ENCODE assay signal across 16 mouse cellular contexts in the genomic region with DNA sequence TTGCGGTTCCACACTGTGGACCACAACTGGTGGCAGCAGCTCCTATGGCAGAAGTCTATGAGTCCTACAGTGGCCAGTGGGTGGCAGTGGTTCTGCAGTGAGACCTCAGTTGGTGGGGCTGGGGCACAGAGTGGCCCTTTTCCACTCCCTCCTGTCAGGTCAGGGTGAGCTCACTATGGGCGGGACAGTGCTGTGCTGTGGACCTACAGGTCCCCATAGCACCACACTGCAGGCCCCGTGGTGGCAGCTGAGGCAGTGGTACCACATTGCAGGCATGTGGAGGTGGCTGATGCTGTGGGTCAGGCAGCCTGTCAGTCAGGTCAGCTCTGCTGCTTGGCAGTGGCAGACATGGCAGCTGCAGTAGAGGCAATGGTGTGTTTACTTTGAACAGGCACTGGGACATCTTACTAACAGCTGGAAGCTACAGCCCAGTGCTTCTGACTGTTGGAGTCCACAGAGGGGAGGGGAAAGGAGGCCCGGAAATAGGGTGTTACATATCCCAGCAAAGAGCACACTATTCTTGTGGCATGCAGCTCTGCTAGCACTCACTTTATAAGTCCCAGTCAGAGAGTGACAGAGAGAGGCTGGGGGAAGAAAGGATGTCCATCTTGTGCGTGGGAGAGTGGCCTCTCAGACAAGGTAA. TPM values are rescaled to one million over a fixed set of nuclear protein-coding genes. Genes with fewer than 3 reads are reported as not detected.
DNase-seq lines count a peak whose midpoint lies in the region; ATAC-seq and TF ChIP-seq lines count a peak whose summit lies in the region.
"Had no signal": no experiment of that assay in that cellular context is flagged by ENCODE, and none has a peak within 500 bp of the region (broad histone marks: within the 10 kb centered on the region; RNA-seq: fewer than 3 reads in every experiment).

No protein-coding gene starts in this region.

- ATAC-seq in forebrain, postnatal 0 days: no peak
- ATAC-seq in megakaryocyte, adult 5-6 weeks (ENCODE audit: poor library complexity, severe bottlenecking): no peak
- ATAC-seq: forebrain, embryonic 16.5 days had no signal

- WGBS in forebrain, postnatal 0 days: 75% methylated on average over 5 of the region's 5 CpGs
- 73% methylated on average over 5 of the region's 5 CpGs for WGBS in forebrain, embryonic 10.5 days

- no peak overlapping the region for H3K9ac ChIP-seq in forebrain, postnatal 0 days
- H3K9ac ChIP-seq: embryonic facial prominence, embryonic 13.5 days; neural tube, embryonic 12.5 days had no signal

- H3K4me1 ChIP-seq in forebrain, postnatal 0 days (ENCODE audit: insufficient read depth): no peaks in the 10 kb centered on the region
- no peaks in the 10 kb centered on the region for H3K4me1 ChIP-seq in forebrain, embryonic 10.5 days
- H3K4me1 ChIP-seq in megakaryocyte, embryonic 14.5 days: no peaks in the 10 kb centered on the region; the same call in 1 of the 2 replicates
- H3K4me1 ChIP-seq: embryonic facial prominence, embryonic 13.5 days; neural tube, embryonic 12.5 days had no signal

- H3K27me3 ChIP-seq in forebrain, postnatal 0 days (ENCODE audit: insufficient read depth, low read length): no peaks in the 10 kb centered on the region
- no peaks in the 10 kb centered on the region for H3K27me3 ChIP-seq in forebrain, embryonic 10.5 days (ENCODE audit: poor library complexity, severe bottlenecking)
- H3K27me3 ChIP-seq in megakaryocyte, embryonic 14.5 days (replicated peaks): peaks cover 5% of the 10 kb centered on the region
- H3K27me3 ChIP-seq: embryonic facial prominence, embryonic 13.5 days; neural tube, embryonic 12.5 days had no signal

- no peak overlapping the region for H3K4me3 ChIP-seq in forebrain, postnatal 0 days (ENCODE audit: low read depth, low read length)
- no peak overlapping the region for H3K4me3 ChIP-seq in forebrain, embryonic 10.5 days
- H3K4me3 ChIP-seq in megakaryocyte, embryonic 14.5 days (replicated peaks): peak overlapping the region; percentile 69
- H3K4me3 ChIP-seq: embryonic facial prominence, embryonic 13.5 days; neural tube, embryonic 12.5 days had no signal

- no peak overlapping the region for H3K27ac ChIP-seq in forebrain, postnatal 0 days (ENCODE audit: low read depth, low read length)
- no peak overlapping the region for H3K27ac ChIP-seq in forebrain, embryonic 10.5 days
- H3K27ac ChIP-seq: embryonic facial prominence, embryonic 13.5 days; neural tube, embryonic 12.5 days had no signal

- DNase-seq in forebrain, postnatal 0 days: no peak
- DNase-seq in forebrain, embryonic 10.5 days (ENCODE audit: extremely low spot score, low spot score): no peak
- DNase-seq in kidney, postnatal 14 days: peak; percentile 24
- DNase-seq in spleen, postnatal 14 days (ENCODE audit: low spot score in 2 of 2): no peak
- DNase-seq in thymus, postnatal 25 days: no peak
- no peak for DNase-seq in retina, postnatal 1 day
- DNase-seq: cerebellum, adult 8-10 months; gastrocnemius, postnatal 36 days; heart, postnatal 10 days; right cerebral cortex, postnatal 14 days had no signal

- H3K36me3 ChIP-seq in forebrain, postnatal 0 days (ENCODE audit: insufficient read depth): no peaks in the 10 kb centered on the region
- H3K36me3 ChIP-seq in forebrain, embryonic 10.5 days (replicated peaks): no peaks in the 10 kb centered on the region
- H3K36me3 ChIP-seq in megakaryocyte, embryonic 14.5 days (replicated peaks; ENCODE audit: low read length): no peaks in the 10 kb centered on the region
- H3K36me3 ChIP-seq: embryonic facial prominence, embryonic 13.5 days; neural tube, embryonic 12.5 days had no signal

- H3K9me3 ChIP-seq in forebrain, postnatal 0 days (ENCODE audit: low read length): no peaks in the 10 kb centered on the region
- peaks cover 16% of the 10 kb centered on the region; the same call in 1 of the 2 replicates for H3K9me3 ChIP-seq in forebrain, embryonic 10.5 days
- peaks cover 13% of the 10 kb centered on the region for H3K9me3 ChIP-seq in megakaryocyte, embryonic 14.5 days
- H3K9me3 ChIP-seq: neural tube, embryonic 12.5 days had no signal

- H3K4me2 ChIP-seq in forebrain, postnatal 0 days (ENCODE audit: low read depth): no peak overlapping the region
- H3K4me2 ChIP-seq: embryonic facial prominence, embryonic 13.5 days; neural tube, embryonic 12.5 days had no signal

- 0 out of 2 replicates have a peak, but pooled peaks have one; percentile 3 for TF ChIP-seq CTCF in forebrain, postnatal 0 days (IDR thresholded peaks at IDR 0.05; ENCODE audit: low read depth)

RNA-seq across cellular contexts. Expression of gene Cyp2d9, which starts 4.9 kb away (rescaled TPM):
- not detected in 2 replicates for total RNA-seq in forebrain, postnatal 0 days (2014; rRNA removed)
- 0.15 TPM in 1 of 2 replicates, not detected in the other for polyA plus RNA-seq in forebrain, postnatal 0 days (2015; fragmentation: Nextera tagmentation; extraction: Ambion mirVana)
- not detected in 2 replicates for polyA plus RNA-seq in forebrain, embryonic 10.5 days (2016; fragmentation: Nextera tagmentation; extraction: Ambion mirVana)
- polyA plus RNA-seq in megakaryocyte, embryonic 14.5 days (2012; ENCODE audit: insufficient read depth, low replicate concordance): not detected in 2 replicates
- not detected in 2 replicates for total RNA-seq in megakaryocyte, adult 5-6 weeks (2015)
- total RNA-seq in megakaryocyte, adult 5-6 weeks (2017): not detected in 2 replicates
- total RNA-seq: gastrocnemius, postnatal 36 days; heart, postnatal 10 days; left cerebral cortex, postnatal 14 days had no signal
- polyA plus RNA-seq: embryonic facial prominence, embryonic 13.5 days; forebrain, embryonic 16.5 days; neural tube, embryonic 12.5 days had no signal

RNA-seq across cellular contexts. Expression of gene Cyp2d10, which starts 31.1 kb away (rescaled TPM):
- not detected in 2 replicates for total RNA-seq in forebrain, postnatal 0 days (2014; rRNA removed)
- not detected in 2 replicates for polyA plus RNA-seq in forebrain, postnatal 0 days (2015; fragmentation: Nextera tagmentation; extraction: Ambion mirVana)
- not detected in 2 replicates for polyA plus RNA-seq in forebrain, embryonic 10.5 days (2016; fragmentation: Nextera tagmentation; extraction: Ambion mirVana)
- polyA plus RNA-seq in megakaryocyte, embryonic 14.5 days (2012; ENCODE audit: insufficient read depth, low replicate concordance): not detected in 2 replicates
- total RNA-seq in megakaryocyte, adult 5-6 weeks (2015): not detected in 2 replicates
- not detected in 2 replicates for total RNA-seq in megakaryocyte, adult 5-6 weeks (2017)
- total RNA-seq: gastrocnemius, postnatal 36 days; heart, postnatal 10 days; left cerebral cortex, postnatal 14 days had no signal
- polyA plus RNA-seq: embryonic facial prominence, embryonic 13.5 days; forebrain, embryonic 16.5 days; neural tube, embryonic 12.5 days had no signal

RNA-seq across cellular contexts. Expression of gene Cyp2d11, which starts 44.3 kb away (rescaled TPM):
- not detected in 2 replicates for total RNA-seq in forebrain, postnatal 0 days (2014; rRNA removed)
- not detected in 2 replicates for polyA plus RNA-seq in forebrain, postnatal 0 days (2015; fragmentation: Nextera tagmentation; extraction: Ambion mirVana)
- not detected in 2 replicates for polyA plus RNA-seq in forebrain, embryonic 10.5 days (2016; fragmentation: Nextera tagmentation; extraction: Ambion mirVana)
- not detected in 2 replicates for polyA plus RNA-seq in megakaryocyte, embryonic 14.5 days (2012; ENCODE audit: insufficient read depth, low replicate concordance)
- total RNA-seq in megakaryocyte, adult 5-6 weeks (2015): not detected in 2 replicates
- not detected in 2 replicates for total RNA-seq in megakaryocyte, adult 5-6 weeks (2017)
- total RNA-seq: gastrocnemius, postnatal 36 days; heart, postnatal 10 days; left cerebral cortex, postnatal 14 days had no signal
- polyA plus RNA-seq: embryonic facial prominence, embryonic 13.5 days; forebrain, embryonic 16.5 days; neural tube, embryonic 12.5 days had no signal

RNA-seq across cellular contexts. Expression of gene Cyp2d22, which starts 58.0 kb away (rescaled TPM):
- total RNA-seq in forebrain, postnatal 0 days (2014; rRNA removed): 2.1 and 3.1 TPM in 2 replicates
- 1.8 and 1.9 TPM in 2 replicates for polyA plus RNA-seq in forebrain, postnatal 0 days (2015; fragmentation: Nextera tagmentation; extraction: Ambion mirVana)
- polyA plus RNA-seq in forebrain, embryonic 10.5 days (2016; fragmentation: Nextera tagmentation; extraction: Ambion mirVana): 3.0 and 3.8 TPM in 2 replicates
- polyA plus RNA-seq in megakaryocyte, embryonic 14.5 days (2012; ENCODE audit: insufficient read depth, low replicate concordance): 0.13 TPM in 1 of 2 replicates, not detected in the other
- total RNA-seq in megakaryocyte, adult 5-6 weeks (2015): 0.39 TPM in 1 of 2 replicates, not detected in the other
- total RNA-seq in megakaryocyte, adult 5-6 weeks (2017): 0.37 TPM in 1 of 2 replicates, not detected in the other
